Mouse (Mus musculus) CH12.LX (cell line): ENCODE measurements around the gene Fktn.
"Not testable (repeated sequence)": the region's sequence is repeated elsewhere in the genome, so short reads cannot be mapped to it uniquely, and the experiment has no call there.

Experiments
- BHLHE40 ChIP-seq: IDR thresholded peaks from 2 replicates; pipeline ENCODE4 v1.6.1; 2011; ENCODE audit warnings: mild to moderate bottlenecking, low read depth, low read length, improper control_type of control experiment
- CHD2 ChIP-seq: IDR thresholded peaks from 2 replicates; pipeline ENCODE4 v1.6.1; 2011; ENCODE audit warnings: low read length, improper control_type of control experiment
- CTCF ChIP-seq, 2 experiments: IDR thresholded peaks in 1 of 2; conservative IDR thresholded peaks in 1 of 2; 2 replicates each; pipeline ENCODE4 v1.5.1; 2011 to 2012; ENCODE audit warnings: low read depth in 2 of 2, low read length in 2 of 2, improper control_type of control experiment in 1 of 2, inconsistent platforms in 1 of 2, mild to moderate bottlenecking in 1 of 2, moderate library complexity in 1 of 2
- E2F4 ChIP-seq: IDR thresholded peaks from 2 replicates; pipeline ENCODE4 v1.6.1; 2011; ENCODE audit warnings: low read depth, low read length, improper control_type of control experiment; ENCODE audit not compliant: insufficient replicate concordance
- EP300 ChIP-seq: IDR thresholded peaks from 2 replicates; pipeline ENCODE4 v1.6.1; 2011; ENCODE audit warnings: low read length, improper control_type of control experiment
- HCFC1 ChIP-seq: IDR thresholded peaks from 2 replicates; pipeline ENCODE4 v1.6.1; 2012; ENCODE audit warnings: low read depth, mild to moderate bottlenecking, inconsistent platforms, low read length, improper control_type of control experiment
- JUN ChIP-seq: IDR thresholded peaks from 2 replicates; pipeline ENCODE4 v1.6.1; 2011; ENCODE audit warnings: low read depth, mild to moderate bottlenecking, low read length, improper control_type of control experiment, moderate library complexity; ENCODE audit not compliant: insufficient read depth
- MAX ChIP-seq: IDR thresholded peaks from 2 replicates; pipeline ENCODE4 v1.6.1; 2011; ENCODE audit warnings: low read length, improper control_type of control experiment
- POLR2A ChIP-seq: IDR thresholded peaks from 2 replicates; pipeline ENCODE4 v1.6.1; 2011; ENCODE audit warnings: low read depth, mild to moderate bottlenecking, improper control_type of control experiment, low read length
- RAD21 ChIP-seq: IDR thresholded peaks from 2 replicates; pipeline ENCODE4 v1.6.1; 2011; ENCODE audit warnings: low read depth, mild to moderate bottlenecking, low read length, improper control_type of control experiment, moderate library complexity
- SIN3A ChIP-seq: IDR thresholded peaks from 2 replicates; pipeline ENCODE4 v1.6.1; 2012; ENCODE audit warnings: low read length, improper control_type of control experiment, inconsistent platforms
- USF1 ChIP-seq: IDR thresholded peaks from 2 replicates; pipeline ENCODE4 v1.6.1; 2014; ENCODE audit warnings: low read depth, mild to moderate bottlenecking, inconsistent platforms, low read length, improper control_type of control experiment
- ZC3H11A ChIP-seq: IDR thresholded peaks from 2 replicates; pipeline ENCODE4 v1.6.1; 2012; ENCODE audit warnings: low read depth, mild to moderate bottlenecking, inconsistent platforms, low read length, improper control_type of control experiment
- ZKSCAN1 ChIP-seq: IDR thresholded peaks from 2 replicates; pipeline ENCODE4 v1.6.1; 2012; ENCODE audit warnings: low read depth, inconsistent platforms, low read length, improper control_type of control experiment, borderline replicate concordance

GRCm38 (mm10) chr4:53803674-53804073 is 89.9 kb downstream of the Fktn start:
- TF ChIP-seq CTCF (conservative IDR thresholded peaks at IDR 0.05 in 1 of 2, IDR thresholded peaks at IDR 0.05 in 1 of 2; ENCODE audit: low read depth in 2 of 2, low read length in 2 of 2); POLR2A; CHD2; USF1; HCFC1; MAX; JUN; ZC3H11A; BHLHE40; E2F4; EP300; SIN3A; RAD21; ZKSCAN1: not testable (repeated sequence)
